Mouse (Mus musculus) ovary, adult 18-20 months (tissue): ENCODE data around the gene Rpp14.
"Not testable (repeated sequence)": the region's sequence is repeated elsewhere in the genome, so short reads cannot be mapped to it uniquely, and the experiment has no call there.

ENCODE experiments used
- DNase-seq: peaks from one replicate; pipeline ENCODE4 v3.0.0; 2022; ENCODE audit warnings: low spot score, mixed read lengths

The Rpp14 gene

GRCm38 (mm10) chr14:8114756-8115155, 34.6 kb downstream of the Rpp14 start:
- DNase-seq: no peak

GRCm38 (mm10) chr14:8115772-8116171, 35.6 kb downstream of the Rpp14 start:
- no peak for DNase-seq

- no peak for DNase-seq
Observed at GRCm38 (mm10) chr14:8117371-8117770, 37.2 kb downstream of the Rpp14 start.

GRCm38 (mm10) chr14:8119454-8119853, 39.3 kb downstream of the Rpp14 start:
- no peak for DNase-seq

- DNase-seq: no peak
Observed at GRCm38 (mm10) chr14:8119904-8120303, 39.7 kb downstream of the Rpp14 start.

- no peak for DNase-seq
Observed at GRCm38 (mm10) chr14:8123141-8123540, 43.0 kb downstream of the Rpp14 start.

GRCm38 (mm10) chr14:8123611-8124010, 43.4 kb downstream of the Rpp14 start:
- DNase-seq: not testable (repeated sequence)

- no peak for DNase-seq
Observed at GRCm38 (mm10) chr14:8124046-8124881, 44.1 kb downstream of the Rpp14 start.

- no peak for DNase-seq
Observed at GRCm38 (mm10) chr14:8127971-8128370, 47.8 kb downstream of the Rpp14 start.

- no peak for DNase-seq
Observed at GRCm38 (mm10) chr14:8132789-8133188, 52.6 kb downstream of the Rpp14 start.

- DNase-seq: no peak
Observed at GRCm38 (mm10) chr14:8134234-8134633, 54.1 kb downstream of the Rpp14 start.

GRCm38 (mm10) chr14:8135130-8135529, 55.0 kb downstream of the Rpp14 start:
- DNase-seq: no peak

- no peak for DNase-seq
Observed at GRCm38 (mm10) chr14:8139724-8140710, 59.9 kb downstream of the Rpp14 start.

GRCm38 (mm10) chr14:8141131-8141530, 61.0 kb downstream of the Rpp14 start:
- DNase-seq: no peak
